Mouse (Mus musculus) CH12F3 (cell line): ENCODE data around the gene Gm28168.
"Not testable (repeated sequence)": the region's sequence is repeated elsewhere in the genome, so short reads cannot be mapped to it uniquely, and the experiment has no call there.

Experiments
- in situ Hi-C: fragments of 300-500 bp; cut with MboI; formaldehyde crosslinking; loops from 2 replicates; pipeline ENCODE4 v1.14.3; 2020; ENCODE audit warnings: low sequenced_read_pairs

The Gm28168 gene

DNA sequence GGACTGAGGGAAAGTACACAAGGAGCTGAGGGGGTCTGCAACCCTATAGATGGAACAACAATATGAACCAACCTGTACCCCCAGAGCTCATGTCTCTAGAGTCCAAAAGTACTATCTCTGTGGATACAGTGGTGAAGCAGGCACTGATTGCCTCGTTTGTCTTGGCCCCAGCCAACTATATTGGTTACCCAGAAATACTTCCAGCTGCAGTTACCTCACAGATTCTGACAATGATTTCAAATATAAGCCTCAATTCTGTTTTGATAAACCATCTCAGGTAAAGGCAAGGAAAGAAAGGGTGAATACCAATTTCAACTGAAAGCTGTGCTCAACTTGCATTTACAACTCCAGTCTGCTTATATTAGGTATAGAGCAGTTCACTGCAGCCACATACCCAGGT lies at the start of gene Gm28168:
Gene Gm28168, plus strand, starts transcription at position 301 of the 400 bp plus-strand sequence.
- in situ Hi-C loops, result not testable (repeated sequence)

DNA sequence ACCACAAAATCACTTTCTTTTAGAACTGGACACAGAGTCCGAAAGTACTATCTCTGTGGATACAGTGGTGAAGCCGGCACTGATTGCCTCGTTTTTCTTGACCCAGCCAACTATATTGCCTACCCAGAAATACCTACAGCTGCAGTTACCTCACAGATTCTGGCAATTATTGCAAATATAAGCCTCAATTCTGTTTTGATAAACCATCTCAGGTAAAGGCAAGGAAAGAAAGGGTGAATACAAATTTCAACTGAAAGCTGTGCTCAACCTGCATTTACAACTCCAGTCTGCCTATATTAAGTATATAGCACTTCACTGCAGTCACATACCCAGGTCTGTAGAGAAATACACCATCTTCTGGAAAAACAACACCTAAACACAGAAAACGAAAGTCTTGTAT lies 37.8 kb downstream of the Gm28168 start, which contains the start of gene Gm7145:
Gene Gm7145, plus strand, starts transcription at position 301 of the 400 bp plus-strand sequence.
- in situ Hi-C loops, result no loop called here
